Mouse (Mus musculus) liver, adult 2 months (tissue): ENCODE measurements around the gene Dst. TPM values are rescaled to one million over a fixed set of nuclear protein-coding genes. Genes with fewer than 3 reads are reported as not detected.
"Not testable (repeated sequence)": the region's sequence is repeated elsewhere in the genome, so short reads cannot be mapped to it uniquely, and the experiment has no call there.

Experiments used
- DNase-seq: peaks from one replicate; pipeline ENCODE4 v3.0.0-alpha.2; 2011; ENCODE audit warnings: low read depth, low spot score; ENCODE audit errors: extremely low read depth
- H3K27ac ChIP-seq: fragments of 200-500 bp; replicated peaks from 2 replicates; pipeline ENCODE4 v1.5.1; 2012; ENCODE audit warnings: low read depth, mild to moderate bottlenecking, control low read depth, inconsistent platforms, low read length; ENCODE audit not compliant: insufficient read depth
- H3K27me3 ChIP-seq: fragments of 200-500 bp; 2 replicates; pipeline ENCODE4 v1.6.1; 2012; ENCODE audit warnings: mild to moderate bottlenecking, moderate library complexity, low read length, inconsistent platforms; ENCODE audit not compliant: control insufficient read depth, insufficient read depth
- H3K36me3 ChIP-seq: fragments of 200-500 bp; 2 replicates; pipeline ENCODE4 v1.6.1; 2012; ENCODE audit warnings: low read length, inconsistent platforms; ENCODE audit not compliant: control insufficient read depth, insufficient read depth
- H3K4me1 ChIP-seq: fragments of 200-500 bp; 2 replicates; pipeline ENCODE4 v1.6.1; 2011; ENCODE audit warnings: low read length; ENCODE audit not compliant: control insufficient read depth, insufficient read depth
- H3K4me3 ChIP-seq: fragments of 200-500 bp; 2 replicates; pipeline ENCODE4 v1.5.1; 2011; ENCODE audit warnings: low read depth, mild to moderate bottlenecking, control low read depth, low read length, moderate library complexity; ENCODE audit not compliant: insufficient read depth
- H3K79me2 ChIP-seq: fragments of 200-500 bp; 2 replicates; pipeline ENCODE4 v1.6.1; 2012; ENCODE audit warnings: inconsistent platforms, mild to moderate bottlenecking, low read length, moderate library complexity; ENCODE audit not compliant: control insufficient read depth, insufficient read depth
- H3K9ac ChIP-seq: fragments of 200-500 bp; 2 replicates; pipeline ENCODE4 v1.6.1; 2012; ENCODE audit warnings: low read depth, mild to moderate bottlenecking, control low read depth, inconsistent platforms, low read length
- CTCF ChIP-seq: fragments of 200-500 bp; IDR thresholded peaks from 2 replicates; pipeline ENCODE4 v1.5.1; 2011; ENCODE audit warnings: low read depth, low read length, control low read depth
- POLR2A ChIP-seq: fragments of 200-500 bp; IDR thresholded peaks from 2 replicates; pipeline ENCODE4 v1.6.1; 2011; ENCODE audit warnings: low read length, control low read depth; ENCODE audit not compliant: insufficient read depth; ENCODE audit errors: extremely low read depth
- WGBS: fragments of 180-500 bp; shearing (Covaris S2); methylation state at CpG from one replicate; pipeline ENCODE4 v1.1.7; 2018; 5-methylcytosine and 5-hydroxymethylcytosine counted together
- polyA plus RNA-seq: library from polyadenylated mRNA; depleted of rRNA; stranded (reverse); fragments of >200 nt; gene quantifications from 2 replicates; pipeline ENCODE4 v1.2.3, GENCODE M21; 2012
- total RNA-seq: library from RNA; depleted of rRNA; stranded (reverse); fragments of >200 nt; gene quantifications from 2 replicates; pipeline ENCODE4 v1.2.3, GENCODE M21; 2014

Gene Dst
- total and polyA plus RNA-seq, 2 experiments = 10.5 to 53.6 TPM

- 29% methylated on average over 1 of the region's 1 CpGs for WGBS
These were observed 153.8 kb downstream of the Dst start for GRCm38 (mm10) chr1:34061860-34062259.

GRCm38 (mm10) chr1:34063943-34064342, 155.9 kb downstream of the Dst start:
- Histone ChIP-seq H3K4me1 (peaks cover 2% of the 10 kb centered on the region; the same call in 1 of the 2 replicates), H3K9ac (no peak overlapping the region), H3K27me3 (no peaks in the 10 kb centered on the region), H3K36me3 (no peaks in the 10 kb centered on the region), H3K27ac (no peak overlapping the region), H3K4me3 (no peak overlapping the region), H3K79me2 (no peaks in the 10 kb centered on the region)
- WGBS = 51% methylated on average over 3 of the region's 3 CpGs
- no peak for DNase-seq
- TF ChIP-seq CTCF = no peak
- TF ChIP-seq POLR2A = no peak

More at GRCm38 (mm10) chr1:34061860-34062259, 153.8 kb downstream of the Dst start:
- Histone ChIP-seq H3K36me3 (no peaks in the 10 kb centered on the region), H3K27me3 (no peaks in the 10 kb centered on the region), H3K27ac (no peak overlapping the region), H3K4me3 (no peak overlapping the region), H3K4me1 (peaks cover 2% of the 10 kb centered on the region; the same call in 1 of the 2 replicates), H3K79me2 (no peaks in the 10 kb centered on the region), H3K9ac (no peak overlapping the region)
- TF ChIP-seq POLR2A (no peak), CTCF (no peak)
- DNase-seq = peak; percentile 57

DNA sequence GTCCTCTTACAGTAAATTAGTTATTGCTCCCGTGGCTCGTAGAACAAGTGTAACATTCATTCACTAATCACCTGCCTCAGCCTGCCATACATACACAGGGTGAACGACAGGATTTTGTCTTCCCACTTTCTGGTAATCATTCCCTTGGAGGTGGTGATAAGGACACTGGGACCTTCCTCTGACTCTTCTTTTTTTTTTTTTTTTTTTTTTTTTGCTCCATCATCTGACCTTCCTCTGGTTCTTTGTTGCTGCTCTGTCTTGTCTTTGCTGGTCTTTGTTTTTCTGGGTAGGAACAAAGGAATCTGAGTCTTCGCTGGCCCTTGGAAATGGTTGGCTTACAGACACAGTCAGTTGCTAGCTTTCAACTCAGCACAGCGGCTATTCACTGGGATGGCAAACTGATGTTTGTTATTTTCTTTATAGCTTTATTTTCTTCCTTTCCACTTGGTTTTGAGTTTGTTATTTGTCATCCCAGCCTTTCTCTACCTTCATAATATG, 157.6 kb downstream of the Dst start:
- H3K27me3 ChIP-seq = no peaks in the 10 kb centered on the region
- no peak overlapping the region for H3K4me3 ChIP-seq
- no peak overlapping the region for H3K27ac ChIP-seq
- no peaks in the 10 kb centered on the region for H3K36me3 ChIP-seq
- no peaks in the 10 kb centered on the region for H3K79me2 ChIP-seq
- DNase-seq = no peak
- 80% methylated on average over 5 of the region's 5 CpGs for WGBS
- H3K9ac ChIP-seq = no peak overlapping the region
- H3K4me1 ChIP-seq = peaks cover 2% of the 10 kb centered on the region; the same call in 1 of the 2 replicates
- TF ChIP-seq POLR2A (no peak), CTCF (no peak)

DNA sequence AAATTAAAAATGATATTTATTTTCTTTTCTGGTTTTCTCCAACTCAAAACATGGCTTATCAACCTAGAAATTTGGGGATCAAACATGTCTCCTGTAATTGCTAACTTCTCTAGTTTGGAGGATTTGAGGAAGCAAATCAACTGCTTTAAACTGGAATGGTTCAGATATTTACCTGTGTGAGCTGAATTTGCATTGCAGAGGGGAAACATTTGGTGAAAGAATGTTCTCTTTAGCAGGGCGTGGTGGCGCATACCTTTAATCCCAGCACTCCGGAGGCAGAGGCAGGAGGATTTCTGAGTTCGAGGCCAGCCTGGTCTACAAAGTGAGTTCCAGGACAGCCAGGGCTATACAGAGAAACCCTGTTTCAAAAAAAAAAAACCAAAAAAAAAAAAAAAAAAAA, 158.4 kb downstream of the Dst start:
- not testable (repeated sequence) for H3K79me2 ChIP-seq, H3K27ac ChIP-seq, H3K4me3 ChIP-seq, H3K9ac ChIP-seq, DNase-seq, H3K4me1 ChIP-seq, H3K27me3 ChIP-seq, H3K36me3 ChIP-seq
- 94% methylated on average over 4 of the region's 4 CpGs for WGBS

DNA sequence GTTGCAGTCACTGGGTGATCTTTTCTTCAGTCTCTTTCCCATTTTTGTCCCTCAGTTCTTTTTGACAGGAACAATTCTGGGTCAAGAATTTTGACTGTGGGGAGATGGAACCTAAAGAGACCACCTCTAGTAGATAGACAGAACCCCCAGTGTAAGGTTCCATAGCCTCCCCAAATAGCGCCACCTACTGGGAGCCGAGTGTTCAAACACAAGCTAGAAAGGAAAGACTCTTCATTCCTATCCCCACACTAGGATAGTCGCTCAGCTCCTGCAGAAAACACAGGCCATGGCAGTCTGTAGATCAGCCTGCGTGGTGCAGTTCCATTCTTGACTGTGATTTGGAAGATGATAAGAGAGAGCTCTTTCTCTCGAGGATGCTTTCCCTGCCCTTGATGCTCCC, 160.3 kb downstream of the Dst start:
- WGBS = 65% methylated on average over 5 of the region's 5 CpGs
- Histone ChIP-seq H3K4me3 (no peak overlapping the region), H3K4me1 (no peaks in the 10 kb centered on the region), H3K36me3 (no peaks in the 10 kb centered on the region), H3K27me3 (no peaks in the 10 kb centered on the region), H3K79me2 (no peaks in the 10 kb centered on the region), H3K9ac (no peak overlapping the region), H3K27ac (no peak overlapping the region)
- no peak for DNase-seq
- TF ChIP-seq POLR2A (no peak), CTCF (peak; percentile 15; the same call in 1 of the 2 replicates)

DNA sequence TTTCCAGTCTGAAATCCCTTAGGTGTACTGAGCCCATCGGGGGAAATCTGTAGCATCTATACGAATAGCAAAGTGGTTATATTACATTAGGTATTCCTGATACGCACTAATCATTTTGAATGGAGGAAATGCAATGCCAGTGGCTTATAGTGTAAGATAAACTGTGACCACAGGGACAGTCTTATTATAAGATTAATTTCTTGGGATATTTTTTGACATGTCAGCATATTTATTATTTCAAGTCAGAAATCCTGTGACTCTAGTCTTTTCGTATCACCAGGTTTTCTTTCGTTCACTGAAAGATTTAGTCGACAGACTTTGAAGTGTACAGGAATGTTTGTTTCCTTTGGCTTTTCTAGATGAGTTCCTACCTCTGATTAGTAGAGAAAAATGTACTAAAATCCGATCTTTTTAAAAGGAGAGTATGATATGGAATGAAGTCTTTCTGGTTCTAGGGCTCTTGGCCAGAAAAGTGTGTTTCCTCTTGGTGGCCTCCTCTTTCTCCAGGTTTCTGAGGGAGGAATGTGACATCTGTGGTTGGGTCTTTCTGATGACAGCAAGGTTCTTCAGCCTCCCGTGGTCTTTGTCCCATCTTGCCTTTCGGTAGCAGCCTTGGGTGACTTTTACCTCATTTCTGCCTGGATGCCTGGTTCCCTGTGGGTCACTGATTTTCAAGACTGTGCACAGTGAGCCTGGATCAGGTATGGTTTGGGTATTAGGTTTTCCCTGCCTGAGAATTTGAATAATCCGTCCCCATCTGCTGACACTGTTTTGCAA, 161.7 kb downstream of the Dst start:
- Histone ChIP-seq H3K27ac (no peak overlapping the region), H3K9ac (no peak overlapping the region), H3K27me3 (no peaks in the 10 kb centered on the region), H3K4me1 (no peaks in the 10 kb centered on the region), H3K36me3 (no peaks in the 10 kb centered on the region), H3K79me2 (no peaks in the 10 kb centered on the region), H3K4me3 (no peak overlapping the region)
- WGBS = 89% methylated on average over 10 of the region's 10 CpGs
- no peak for DNase-seq
- no peak for TF ChIP-seq CTCF
- no peak for TF ChIP-seq POLR2A
